Comparison of ENCODE assay signal across 10 mouse cellular contexts in genomic region chr2:163661371-163661850, GRCm38 (mm10). TPM values are rescaled to one million over a fixed set of nuclear protein-coding genes. Genes with fewer than 3 reads are reported as not detected.
DNase-seq lines count a peak whose midpoint lies in the region; ATAC-seq and TF ChIP-seq lines count a peak whose summit lies in the region.
"Had no signal": no experiment of that assay in that cellular context is flagged by ENCODE, and none has a peak within 500 bp of the region (broad histone marks: within the 10 kb centered on the region; RNA-seq: fewer than 3 reads in every experiment).

No protein-coding gene starts in this region.

- TF ChIP-seq RAD21 in CH12.LX (IDR thresholded peaks at IDR 0.05; ENCODE audit: low read depth, low read length) = no peak

- H3K9ac ChIP-seq in heart, embryonic 14.5 days (ENCODE audit: low read length) = peak overlapping the region; percentile 0; the same call in 1 of the 2 replicates
- peak overlapping the region; percentile 84 for H3K9ac ChIP-seq in CH12.LX (ENCODE audit: insufficient read depth, low read depth)
- H3K9ac ChIP-seq in embryonic facial prominence, embryonic 13.5 days = 0 out of 2 replicates have a peak overlapping the region, but pooled peaks have one; percentile 27

- H3K4me1 ChIP-seq in heart, embryonic 14.5 days (ENCODE audit: control insufficient read depth in 2 of 2, insufficient read depth in 2 of 2, low read length in 2 of 2) = peaks cover 19 to 53% of the 10 kb centered on the region in 2 experiments
- peaks cover 41% of the 10 kb centered on the region for H3K4me1 ChIP-seq in heart, embryonic 10.5 days
- peaks cover 26 to 68% of the 10 kb centered on the region in 2 experiments for H3K4me1 ChIP-seq in CH12.LX (ENCODE audit: control insufficient read depth in 1 of 2, insufficient read depth in 2 of 2)
- H3K4me1 ChIP-seq in embryonic facial prominence, embryonic 13.5 days = peaks cover 17% of the 10 kb centered on the region
- peaks cover 11% of the 10 kb centered on the region for H3K4me1 ChIP-seq in lung, adult 2 months (ENCODE audit: control insufficient read depth, insufficient read depth, low read length)

- H3K27ac ChIP-seq in heart, embryonic 14.5 days (replicated peaks in 1 of 2; ENCODE audit: control insufficient read depth in 1 of 2, insufficient read depth in 1 of 2, low read depth in 2 of 2, low read length in 2 of 2) = 0 out of 4 replicates have a peak overlapping the region, but pooled peaks have one; percentile 11 to 39
- H3K27ac ChIP-seq in heart, embryonic 10.5 days = no peak overlapping the region; the same call in 1 of the 2 replicates
- peak overlapping the region; percentile 100 for H3K27ac ChIP-seq in CH12.LX (ENCODE audit: insufficient read depth, low read depth)
- no peak overlapping the region for H3K27ac ChIP-seq in embryonic facial prominence, embryonic 13.5 days

- H3K27me3 ChIP-seq in heart, embryonic 14.5 days (ENCODE audit: control insufficient read depth, insufficient read depth, low read length) = no peaks in the 10 kb centered on the region
- H3K27me3 ChIP-seq in heart, embryonic 10.5 days (ENCODE audit: insufficient read depth, poor library complexity, severe bottlenecking) = no peaks in the 10 kb centered on the region
- no peaks in the 10 kb centered on the region for H3K27me3 ChIP-seq in CH12.LX (replicated peaks)
- H3K27me3 ChIP-seq in embryonic facial prominence, embryonic 13.5 days = no peaks in the 10 kb centered on the region

- no peak for TF ChIP-seq POLR2A in CH12.LX (IDR thresholded peaks at IDR 0.05; ENCODE audit: low read depth, low read length)
- TF ChIP-seq POLR2A in lung, adult 2 months (IDR thresholded peaks at IDR 0.05; ENCODE audit: borderline replicate concordance, extremely low read depth, low read depth, low read length) = no peak

- peaks cover 7% of the 10 kb centered on the region; the same call in 1 of the 2 replicates for H3K36me3 ChIP-seq in heart, embryonic 14.5 days (ENCODE audit: control insufficient read depth, insufficient read depth, low read length)
- peaks cover 9% of the 10 kb centered on the region for H3K36me3 ChIP-seq in heart, embryonic 10.5 days
- peaks cover 12 to 44% of the 10 kb centered on the region in 2 experiments for H3K36me3 ChIP-seq in CH12.LX (replicated peaks in 1 of 2; ENCODE audit: control insufficient read depth in 1 of 2, insufficient read depth in 1 of 2, low read length in 1 of 2)
- no peaks in the 10 kb centered on the region for H3K36me3 ChIP-seq in embryonic facial prominence, embryonic 13.5 days

- peak overlapping the region; percentile 24; the same call in 1 of the 2 replicates for H3K4me2 ChIP-seq in heart, embryonic 14.5 days (ENCODE audit: low read length)
- H3K4me2 ChIP-seq in CH12.LX (ENCODE audit: insufficient read depth, low read depth, poor library complexity, severe bottlenecking) = peak overlapping the region; percentile 97
- no peak overlapping the region for H3K4me2 ChIP-seq in embryonic facial prominence, embryonic 13.5 days

- 55% methylated on average over 6 of the region's 6 CpGs for WGBS in heart, embryonic 14.5 days
- 62% methylated on average over 6 of the region's 6 CpGs for WGBS in heart, embryonic 10.5 days
- 50% methylated on average over 6 of the region's 6 CpGs for WGBS in embryonic facial prominence, embryonic 13.5 days
- WGBS in lung, adult 2 months = 67% methylated on average over 6 of the region's 6 CpGs

- no peak overlapping the region for H3K4me3 ChIP-seq in heart, embryonic 14.5 days (ENCODE audit: control insufficient read depth in 1 of 2, insufficient read depth in 1 of 2, low read depth in 1 of 2, low read length in 2 of 2)
- no peak overlapping the region for H3K4me3 ChIP-seq in heart, embryonic 10.5 days
- H3K4me3 ChIP-seq in CH12.LX (replicated peaks in 1 of 3; ENCODE audit: low read depth in 2 of 3, low read length in 2 of 3, poor library complexity in 1 of 3) = peak overlapping the region; percentile 5 to 47 (median 40)
- H3K4me3 ChIP-seq in embryonic facial prominence, embryonic 13.5 days = no peak overlapping the region
- H3K4me3 ChIP-seq in lung, adult 2 months (replicated peaks; ENCODE audit: extremely low read depth, low read depth, low read length) = no peak overlapping the region

- H3K79me2 ChIP-seq in CH12.LX (replicated peaks; ENCODE audit: control insufficient read depth, extremely low read depth, insufficient read depth, poor library complexity, severe bottlenecking) = peaks cover 79% of the 10 kb centered on the region

- in situ Hi-C loops in CH12.LX (cut with MboI; ENCODE audit: low pct_ligation_motif_present, low pct_unique_long_range_greater_than_20kb, low sequenced_read_pairs) = loop anchor here (5.0 kb wide), 1 partner anchor 36 kb away; no protein-coding TSS in a partner anchor

- dilution Hi-C loops in CH12.LX (cut with MboI; ENCODE audit: extremely low pct_ligation_motif_present, extremely low pct_unique_long_range_greater_than_20kb, low sequenced_read_pairs) = no loop called here

- no peak for TF ChIP-seq EP300 in CH12.LX (IDR thresholded peaks at IDR 0.05; ENCODE audit: low read length)

- no peaks in the 10 kb centered on the region for H3K9me3 ChIP-seq in heart, embryonic 14.5 days (ENCODE audit: control insufficient read depth, low read length)
- no peaks in the 10 kb centered on the region for H3K9me3 ChIP-seq in heart, embryonic 10.5 days
- peaks cover 8% of the 10 kb centered on the region for H3K9me3 ChIP-seq in CH12.LX (replicated peaks; ENCODE audit: low read length)
- no peaks in the 10 kb centered on the region for H3K9me3 ChIP-seq in embryonic facial prominence, embryonic 13.5 days

- no peak for DNase-seq in heart, embryonic 10.5 days (ENCODE audit: low spot score)
- no peak for DNase-seq in CH12.LX (ENCODE audit: extremely low read depth)
- DNase-seq in kidney, postnatal 36 days = peak; percentile 42 to 53
- no peak for DNase-seq in lung, adult 2 months
- no peak for DNase-seq in thymus, adult 18-20 months
- DNase-seq in Muller cell, postnatal 12 days (ENCODE audit: inconsistent ontology term) = no peak
- DNase-seq: cerebellum, adult 9-10 months had no signal

- no peak for TF ChIP-seq CTCF in CH12.LX (conservative IDR thresholded peaks at IDR 0.05 in 1 of 2, IDR thresholded peaks at IDR 0.05 in 1 of 2; ENCODE audit: low read depth in 2 of 2, low read length in 2 of 2)
- TF ChIP-seq CTCF in lung, adult 2 months (IDR thresholded peaks at IDR 0.05; ENCODE audit: insufficient read depth, low read length) = no peak

- ATAC-seq in heart, embryonic 14.5 days (ENCODE audit: insufficient number of reproducible peaks, insufficient read depth, low FRiP score, low read depth) = no peak
- no peak for ATAC-seq in embryonic facial prominence, embryonic 13.5 days (ENCODE audit: insufficient number of reproducible peaks, insufficient read depth, low FRiP score, low TSS enrichment, low read depth)
- ATAC-seq: lung, postnatal 0 days had no signal

TF ChIP-seq in CH12.LX, 34 proteins besides CTCF, POLR2A, EP300 and RAD21:
- TF ChIP-seq MEF2A (IDR thresholded peaks at IDR 0.05; ENCODE audit: borderline replicate concordance, low read depth, low read length) = no peak
- no peak for TF ChIP-seq USF1 (IDR thresholded peaks at IDR 0.05; ENCODE audit: low read depth, low read length)
- no peak for TF ChIP-seq JUND (conservative IDR thresholded peaks at IDR 0.05; ENCODE audit: low read depth, low read length)
- TF ChIP-seq SMC3 (IDR thresholded peaks at IDR 0.05; ENCODE audit: low read depth, low read length) = no peak
- TF ChIP-seq PAX5 (IDR thresholded peaks at IDR 0.05; ENCODE audit: low read length) = no peak
- no peak for TF ChIP-seq HCFC1 (IDR thresholded peaks at IDR 0.05; ENCODE audit: low read depth, low read length)
- TF ChIP-seq E2F4 (IDR thresholded peaks at IDR 0.05; ENCODE audit: insufficient replicate concordance, low read depth, low read length) = no peak
- TF ChIP-seq KAT2A (IDR thresholded peaks at IDR 0.05; ENCODE audit: insufficient replicate concordance, low read length) = no peak
- no peak for TF ChIP-seq MAFK (IDR thresholded peaks at IDR 0.05; ENCODE audit: insufficient replicate concordance, low read length)
- TF ChIP-seq SIN3A (IDR thresholded peaks at IDR 0.05; ENCODE audit: low read length) = no peak
- TF ChIP-seq ELF1 (IDR thresholded peaks at IDR 0.05; ENCODE audit: low read depth, low read length) = no peak
- TF ChIP-seq USF2 (conservative IDR thresholded peaks at IDR 0.05; ENCODE audit: low read depth, low read length) = no peak
- TF ChIP-seq NRF1 (IDR thresholded peaks at IDR 0.05; ENCODE audit: low read depth, low read length) = no peak
TF ChIP-seq in CH12.LX: peak in this region for 0.

RNA-seq across cellular contexts. Expression of gene Pkig, which starts 3.2 kb away (rescaled TPM):
- 324 and 359 TPM in 2 replicates for polyA plus RNA-seq in heart, embryonic 14.5 days (2014; fragmentation: Nextera tagmentation; extraction: Ambion mirVana)
- 226 and 259 TPM in 2 replicates for polyA plus RNA-seq in heart, embryonic 10.5 days (2016; fragmentation: Nextera tagmentation; extraction: Ambion mirVana)
- total RNA-seq in CH12.LX (2012; rRNA removed) (225 and 253 TPM in 2 replicates), CH12.LX (2014; rRNA removed) (227 and 228 TPM in 2 replicates)
- 364 and 473 TPM in 2 replicates for polyA plus RNA-seq in CH12.LX (2012; ENCODE audit: insufficient read length, low read depth)
- polyA plus RNA-seq in embryonic facial prominence, embryonic 13.5 days (2015; fragmentation: Nextera tagmentation; extraction: Ambion mirVana) = 105 and 113 TPM in 2 replicates
- 167 and 180 TPM in 2 replicates for polyA plus RNA-seq in lung, adult 2 months (2012; rRNA removed)

RNA-seq across cellular contexts. Expression of gene Serinc3, which starts 16.5 kb away (rescaled TPM):
- polyA plus RNA-seq in heart, embryonic 14.5 days (2014; fragmentation: Nextera tagmentation; extraction: Ambion mirVana) = 76.5 and 79.0 TPM in 2 replicates
- polyA plus RNA-seq in heart, embryonic 10.5 days (2016; fragmentation: Nextera tagmentation; extraction: Ambion mirVana) = 51.1 and 55.2 TPM in 2 replicates
- 345 and 358 TPM in 2 replicates for total RNA-seq in CH12.LX (2012; rRNA removed)
- 411 and 467 TPM in 2 replicates for total RNA-seq in CH12.LX (2014; rRNA removed)
- polyA plus RNA-seq in CH12.LX (2012; ENCODE audit: insufficient read length, low read depth) = 493 and 611 TPM in 2 replicates
- 26.4 and 35.6 TPM in 2 replicates for polyA plus RNA-seq in embryonic facial prominence, embryonic 13.5 days (2015; fragmentation: Nextera tagmentation; extraction: Ambion mirVana)
- 368 and 417 TPM in 2 replicates for polyA plus RNA-seq in lung, adult 2 months (2012; rRNA removed)

RNA-seq across cellular contexts. Expression of gene Ttpal, which starts 59.3 kb away (rescaled TPM):
- 23.7 and 24.2 TPM in 2 replicates for polyA plus RNA-seq in heart, embryonic 14.5 days (2014; fragmentation: Nextera tagmentation; extraction: Ambion mirVana)
- 27.5 and 31.8 TPM in 2 replicates for polyA plus RNA-seq in heart, embryonic 10.5 days (2016; fragmentation: Nextera tagmentation; extraction: Ambion mirVana)
- total RNA-seq in CH12.LX (2012; rRNA removed) = 25.7 and 26.2 TPM in 2 replicates
- total RNA-seq in CH12.LX (2014; rRNA removed) = 32.5 and 38.9 TPM in 2 replicates
- polyA plus RNA-seq in CH12.LX (2012; ENCODE audit: insufficient read length, low read depth) = 17.3 and 21.9 TPM in 2 replicates
- polyA plus RNA-seq in embryonic facial prominence, embryonic 13.5 days (2015; fragmentation: Nextera tagmentation; extraction: Ambion mirVana) = 41.4 and 42.3 TPM in 2 replicates
- 23.4 and 25.8 TPM in 2 replicates for polyA plus RNA-seq in lung, adult 2 months (2012; rRNA removed)

Comparison
In these comparisons a context has a peak if more than half of its experiments do, and no peak if none do; other contexts are left out.
1. H3K27ac ChIP-seq: peak in heart, embryonic 14.5 days (2 of 2) and CH12.LX (single experiment); none in heart, embryonic 10.5 days (single experiment) and embryonic facial prominence, embryonic 13.5 days (single experiment).
2. H3K4me3 ChIP-seq: peak in CH12.LX (3 of 3); none in heart, embryonic 14.5 days (0 of 2), heart, embryonic 10.5 days (single experiment), embryonic facial prominence, embryonic 13.5 days (single experiment) and lung, adult 2 months (single experiment).
3. H3K9ac ChIP-seq: peak in every context shown above with its lines; median percentile 84 in CH12.LX; 27 in embryonic facial prominence, embryonic 13.5 days; 0 in heart, embryonic 14.5 days.
4. DNase-seq: peak in kidney, postnatal 36 days (2 of 2); none in heart, embryonic 10.5 days (single experiment), CH12.LX (single experiment), lung, adult 2 months (single experiment), thymus, adult 18-20 months (0 of 2) and Muller cell, postnatal 12 days (single experiment).